Mouse (Mus musculus) bone marrow, adult 2 months (tissue): ENCODE results near the gene Dmc1.

Source experiments
- CTCF ChIP-seq: fragments of 200-500 bp; IDR thresholded peaks from 2 replicates; pipeline ENCODE4 v1.5.1; 2011; ENCODE audit warnings: low read length, control low read depth; ENCODE audit not compliant: control insufficient read depth, insufficient read depth
- POLR2A ChIP-seq: fragments of 200-500 bp; IDR thresholded peaks from 2 replicates; pipeline ENCODE4 v1.6.1; 2011; ENCODE audit warnings: low read depth, mild to moderate bottlenecking, control low read depth, low read length, borderline replicate concordance; ENCODE audit not compliant: control insufficient read depth

- TF ChIP-seq CTCF (no peak), POLR2A (no peak)
Observed at GRCm38 (mm10) chr15:79559649-79560048, 45.3 kb downstream of the Dmc1 start.
